Mouse (Mus musculus): ENCODE data around the gene Vmn1r126.
"Not testable (repeated sequence)": the region's sequence is repeated elsewhere in the genome, so short reads cannot be mapped to it uniquely, and the experiment has no call there.

Vmn1r126 gene

DNA sequence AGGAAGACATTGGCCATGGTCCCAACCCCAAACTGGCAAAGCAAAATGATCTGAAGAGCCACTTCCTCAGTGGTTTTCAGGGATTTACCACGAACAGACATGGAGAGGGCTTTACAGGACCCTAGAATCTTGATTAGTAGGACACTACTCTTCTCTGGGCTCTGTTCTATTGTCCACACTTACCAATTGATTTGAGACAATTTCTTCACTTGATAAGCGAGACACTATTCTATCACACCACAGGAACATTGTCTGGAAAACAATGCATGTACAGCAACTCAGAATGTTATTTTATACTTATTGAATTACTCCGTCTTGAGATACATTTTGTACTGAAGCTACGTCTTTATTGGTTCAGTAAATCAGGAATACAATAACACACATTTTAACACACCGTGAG, at the start of gene Vmn1r126:
Vmn1r126 (minus strand) TSS at position 101 of the 400 bp plus-strand sequence.
- DNase-seq (ENCODE audit: extremely low spot score, low read depth, low spot score): not testable (repeated sequence)

DNA sequence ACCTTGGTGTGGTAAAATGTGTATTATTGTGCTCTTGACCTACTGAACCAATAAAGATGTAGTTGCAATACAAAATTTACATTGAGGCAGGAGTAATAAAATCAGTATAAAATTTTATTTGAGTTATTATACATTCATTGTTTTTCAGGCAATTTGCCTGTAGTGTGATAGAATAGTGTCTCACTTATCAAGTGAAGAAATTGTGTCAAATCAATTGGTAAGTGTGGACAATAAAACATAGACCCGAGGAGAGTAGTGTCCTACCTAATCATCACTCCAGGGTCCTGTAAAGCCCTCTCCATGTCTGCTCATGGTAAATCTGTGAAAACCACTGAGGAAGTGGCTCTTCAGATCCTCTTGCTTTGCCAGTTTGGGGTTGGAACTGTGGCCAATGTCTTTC, 47.8 kb upstream of the Vmn1r126 start, which contains the start of gene Vmn1r128:
Vmn1r128 (plus strand) TSS at position 301 of the 400 bp plus-strand sequence.
- DNase-seq (ENCODE audit: extremely low spot score, low read depth, low spot score): not testable (repeated sequence)

DNA sequence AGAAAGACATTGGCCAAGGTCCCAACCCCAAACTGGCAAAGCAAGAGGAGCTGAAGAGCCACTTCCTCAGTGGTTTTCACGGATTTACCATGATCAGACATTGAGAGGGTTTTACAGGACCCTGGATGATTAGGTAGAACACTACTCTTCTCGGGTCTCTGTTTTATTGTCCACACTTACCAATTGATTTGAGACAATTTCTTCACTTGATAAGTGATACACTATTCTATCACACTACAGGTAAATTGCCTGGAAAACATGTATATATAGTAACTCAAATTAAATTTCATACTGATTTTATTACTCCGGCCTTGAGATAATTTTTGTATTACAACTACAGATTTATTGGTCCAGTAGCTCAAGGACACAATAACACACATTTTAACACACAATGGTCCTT, 18.5 kb upstream of the Vmn1r126 start, which contains the start of gene Vmn1r127:
Vmn1r127 (minus strand) TSS at position 101 of the 400 bp plus-strand sequence.
- DNase-seq (ENCODE audit: extremely low spot score, low read depth, low spot score): not testable (repeated sequence)

DNA sequence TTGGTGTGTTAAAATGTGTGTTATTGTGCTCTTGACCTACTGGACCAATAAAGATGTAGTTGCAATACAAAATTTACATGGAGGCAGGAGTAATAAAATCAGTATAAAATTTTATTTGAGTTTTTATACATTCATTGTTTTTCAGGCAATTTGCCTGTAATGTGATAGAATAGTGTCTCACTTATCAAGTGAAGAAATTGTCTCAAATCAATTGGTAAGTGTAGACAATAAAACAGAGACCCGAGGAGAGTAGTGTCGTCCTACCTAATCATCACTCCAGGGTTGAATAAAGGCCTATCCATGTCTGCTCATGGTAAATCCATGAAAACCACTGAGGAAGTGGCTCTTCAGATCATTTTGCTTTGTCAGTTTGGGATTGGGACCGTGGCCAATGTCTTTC, 29.4 kb downstream of the Vmn1r126 start, which contains the start of gene Vmn1r125:
Vmn1r125 (plus strand) TSS at position 301 of the 400 bp plus-strand sequence.
- DNase-seq (ENCODE audit: extremely low spot score, low read depth, low spot score): not testable (repeated sequence)

DNA sequence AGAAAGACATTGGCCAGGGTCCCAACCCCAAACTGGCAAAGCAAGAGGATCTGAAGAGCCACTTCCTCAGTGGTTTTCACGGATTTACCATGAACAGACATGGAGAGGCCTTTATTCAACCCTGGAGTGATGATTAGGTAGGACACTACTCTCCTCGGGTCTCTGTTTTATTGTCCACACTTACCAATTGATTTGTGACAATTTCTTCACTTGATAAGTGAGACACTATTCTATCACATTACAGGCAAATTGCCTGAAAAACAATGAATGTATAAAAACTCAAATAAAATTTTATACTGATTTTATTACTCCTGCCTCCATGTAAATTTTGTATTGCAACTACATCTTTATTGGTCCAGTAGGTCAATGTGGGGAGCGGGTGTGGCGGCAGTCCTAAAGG, 40.8 kb downstream of the Vmn1r126 start, which contains the start of gene Vmn1r124:
Vmn1r124 (minus strand) TSS at position 101 of the 400 bp plus-strand sequence.
- DNase-seq (ENCODE audit: extremely low spot score, low read depth, low spot score): not testable (repeated sequence)
